Mouse (Mus musculus) ovary, adult 18-20 months (tissue): ENCODE data around the gene Hrnr.

Source experiments
- DNase-seq: peaks from one replicate; pipeline ENCODE4 v3.0.0; 2022; ENCODE audit warnings: low spot score, mixed read lengths

Hrnr gene

DNA sequence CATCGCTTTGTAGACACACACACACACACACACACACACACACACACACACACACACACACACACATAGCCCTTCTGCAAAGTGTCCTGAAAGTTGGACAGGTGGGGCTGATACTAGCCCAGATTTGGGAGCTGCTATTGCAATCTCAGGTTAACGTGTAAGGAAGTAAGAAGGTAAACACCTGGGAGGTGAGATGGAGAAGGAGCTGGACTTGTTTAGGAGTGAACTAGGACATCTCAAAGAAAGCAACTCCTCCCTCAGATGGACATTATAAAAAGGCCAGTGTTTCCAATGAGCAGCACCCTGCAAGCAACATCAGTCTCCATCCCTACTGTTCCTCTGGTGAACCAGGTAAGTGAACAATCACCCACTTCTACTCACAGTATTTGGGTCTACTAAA lies at the start of gene Hrnr:
Hrnr (plus strand) TSS at position 301 of the 400 bp plus-strand sequence.
- DNase-seq = no peak

DNA sequence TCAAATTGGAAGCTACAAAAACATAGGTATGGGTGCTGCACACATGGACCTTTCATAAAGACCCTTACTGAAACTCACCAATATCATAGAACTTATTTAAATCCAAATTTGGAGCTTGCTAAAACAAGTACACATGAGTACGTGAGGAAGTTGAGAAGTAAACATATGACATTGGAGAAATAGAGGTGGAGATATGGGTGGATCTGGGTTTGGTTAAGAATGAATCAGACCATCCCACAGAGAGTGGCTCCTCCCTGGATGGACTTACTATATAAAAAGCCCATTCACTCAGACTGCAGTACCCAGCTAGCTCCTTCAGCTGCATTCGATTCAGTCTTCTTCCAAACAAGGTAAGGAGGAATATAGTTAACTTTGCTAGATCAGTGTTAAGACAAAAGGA lies 46.3 kb upstream of the Hrnr start, which contains the start of gene Flg:
Flg (plus strand) TSS at position 301 of the 400 bp plus-strand sequence.
- no peak for DNase-seq

DNA sequence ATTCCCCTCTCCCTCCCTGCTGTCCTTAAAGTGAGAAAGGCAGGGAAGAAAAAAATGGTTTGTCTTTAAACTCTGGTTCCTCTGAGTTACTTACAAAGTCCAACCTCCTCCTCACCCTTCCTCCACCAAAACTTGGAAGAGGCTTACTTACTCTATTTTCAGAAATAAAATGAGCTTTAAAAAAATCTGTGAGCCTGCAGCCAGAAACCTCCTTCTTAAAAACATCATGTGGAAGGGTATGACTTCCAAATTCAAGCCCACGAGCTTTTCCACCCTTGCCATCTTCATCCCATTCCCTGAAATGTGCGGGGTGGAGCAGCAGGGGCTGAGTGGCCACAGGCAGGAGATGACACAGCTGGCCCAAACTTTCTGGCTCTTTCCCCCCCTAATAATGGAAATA lies 22.0 kb upstream of the Hrnr start:
- no peak for DNase-seq

DNA sequence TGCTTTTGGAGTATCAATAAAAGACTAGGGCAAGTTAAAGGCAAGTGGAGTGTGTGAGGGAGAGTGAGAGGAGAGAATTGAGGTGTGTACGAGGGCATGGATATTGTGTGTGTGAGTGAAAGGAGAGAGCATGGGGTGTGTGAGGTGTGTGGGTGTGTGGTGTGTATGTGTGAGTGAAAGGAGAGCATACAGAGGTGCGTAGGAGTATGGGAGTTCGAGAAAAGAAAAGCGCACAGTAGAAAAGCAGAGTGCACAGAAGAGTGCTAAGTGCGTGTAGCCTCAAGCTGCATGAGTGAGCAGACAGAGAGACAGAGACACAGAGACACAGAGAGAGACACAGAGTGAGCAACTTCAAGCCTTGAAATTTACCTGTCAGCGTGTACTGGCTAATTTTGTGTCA lies 19.7 kb upstream of the Hrnr start:
- no peak for DNase-seq

DNA sequence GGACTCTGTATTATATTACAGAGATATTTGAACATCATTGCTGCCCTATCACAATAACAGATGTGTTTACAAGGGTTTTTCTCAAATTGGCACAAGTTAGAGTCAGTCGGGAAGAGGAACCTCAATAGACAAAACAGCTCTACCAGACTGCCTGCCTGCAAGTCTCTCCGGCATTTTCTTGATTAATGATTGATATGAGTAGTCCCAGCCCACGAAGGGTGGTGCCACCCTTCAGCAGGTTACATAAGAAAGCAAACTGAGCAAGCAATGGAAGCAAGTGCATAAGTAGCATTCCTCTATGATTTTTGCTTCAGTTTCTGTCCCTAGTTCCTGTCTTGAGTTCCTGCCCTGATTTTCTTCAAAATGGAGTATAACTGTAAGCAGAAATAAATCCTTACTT lies 17.7 kb upstream of the Hrnr start:
- no peak for DNase-seq

DNA sequence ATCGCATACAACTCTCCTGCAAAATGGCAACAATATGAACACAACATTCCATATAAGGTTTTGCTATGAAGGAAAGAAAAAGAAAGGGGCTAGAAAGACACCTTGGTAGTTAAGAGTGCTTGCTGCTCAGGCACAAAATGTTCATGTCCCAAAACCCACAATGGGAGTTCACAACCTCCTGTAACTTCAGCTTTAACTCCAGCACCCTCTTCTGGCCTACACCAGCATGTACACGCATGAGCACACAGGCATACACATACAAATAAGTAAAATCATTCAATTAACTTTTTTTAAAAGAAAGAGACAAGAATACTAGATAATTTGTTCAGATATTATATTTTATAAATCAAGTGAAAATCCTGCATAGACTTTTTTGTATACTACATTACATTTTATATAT lies 13.4 kb upstream of the Hrnr start:
- no peak for DNase-seq

DNA sequence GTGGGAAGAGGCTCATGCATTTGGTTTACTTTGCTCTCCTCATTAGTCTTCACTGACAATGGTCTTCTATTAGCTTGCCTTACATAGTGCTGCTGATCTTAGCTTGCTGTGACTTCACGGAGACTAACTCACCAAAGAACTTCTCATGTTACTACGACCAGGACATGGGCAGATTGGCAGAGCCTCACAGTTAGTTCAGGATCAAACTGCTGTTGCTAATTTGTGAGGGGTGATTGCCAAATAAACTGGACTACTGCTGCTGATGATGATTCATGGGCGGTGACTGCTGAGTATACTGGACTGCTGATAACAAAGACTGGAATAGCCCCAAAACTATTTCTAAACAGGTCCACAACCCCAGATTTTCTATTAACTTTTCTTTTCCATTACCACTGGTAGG lies 8.2 kb upstream of the Hrnr start:
- no peak for DNase-seq

DNA sequence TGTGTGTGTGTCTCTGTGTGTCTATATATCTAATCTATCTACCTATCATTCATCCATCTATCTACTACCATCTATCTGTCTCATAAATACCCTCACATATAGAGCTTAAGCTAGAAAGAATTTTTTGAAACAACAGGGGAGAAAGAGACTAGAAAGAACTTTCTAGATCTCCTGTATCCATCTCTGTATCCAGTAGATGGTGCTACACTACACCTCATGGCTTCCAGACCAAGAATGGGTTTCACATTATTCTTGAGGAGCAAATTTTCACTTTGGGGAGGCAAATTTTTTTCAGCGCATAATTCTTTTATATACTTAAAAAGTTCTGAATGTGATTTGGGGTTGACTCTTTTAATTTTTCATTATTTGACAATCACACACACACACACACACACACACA lies 5.2 kb upstream of the Hrnr start:
- DNase-seq = no peak

DNA sequence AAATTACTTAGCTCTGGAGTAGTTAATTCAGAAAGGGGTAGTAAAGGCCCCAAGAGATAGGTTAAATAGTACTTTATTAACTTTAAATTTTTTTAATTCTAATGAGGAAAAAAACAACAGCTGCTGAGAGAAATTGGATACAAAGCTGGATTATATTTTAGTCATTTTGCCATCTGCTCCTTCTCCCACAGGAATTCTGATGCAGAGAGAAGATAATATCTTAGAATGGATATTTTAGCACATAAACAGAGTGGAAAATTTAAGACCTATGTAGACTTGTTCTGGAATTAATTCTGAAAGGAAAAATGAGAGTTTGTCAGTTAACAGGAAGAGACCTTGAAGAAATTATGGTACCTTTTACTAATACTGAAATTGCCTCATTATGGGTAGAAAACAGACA lies 18.2 kb downstream of the Hrnr start:
- DNase-seq = no peak

DNA sequence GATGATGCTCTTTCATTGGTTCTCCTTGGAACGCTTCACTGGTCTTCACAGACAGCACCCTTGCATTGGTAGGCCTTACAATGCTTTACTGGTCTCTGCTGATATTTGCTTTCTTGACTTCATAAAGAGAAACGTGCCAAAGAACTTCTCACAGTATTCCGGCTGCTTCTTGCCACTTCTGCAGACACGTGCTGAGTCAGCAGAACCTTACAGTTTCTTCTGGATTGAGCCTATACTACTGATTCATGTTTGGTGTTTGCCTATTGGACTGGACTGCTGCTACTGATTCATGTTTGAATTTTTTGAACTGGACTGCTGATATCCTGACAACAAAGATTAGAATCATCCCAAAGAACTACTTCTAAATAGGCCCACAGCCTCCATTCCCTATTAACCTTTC lies 20.5 kb downstream of the Hrnr start:
- no peak for DNase-seq

DNA sequence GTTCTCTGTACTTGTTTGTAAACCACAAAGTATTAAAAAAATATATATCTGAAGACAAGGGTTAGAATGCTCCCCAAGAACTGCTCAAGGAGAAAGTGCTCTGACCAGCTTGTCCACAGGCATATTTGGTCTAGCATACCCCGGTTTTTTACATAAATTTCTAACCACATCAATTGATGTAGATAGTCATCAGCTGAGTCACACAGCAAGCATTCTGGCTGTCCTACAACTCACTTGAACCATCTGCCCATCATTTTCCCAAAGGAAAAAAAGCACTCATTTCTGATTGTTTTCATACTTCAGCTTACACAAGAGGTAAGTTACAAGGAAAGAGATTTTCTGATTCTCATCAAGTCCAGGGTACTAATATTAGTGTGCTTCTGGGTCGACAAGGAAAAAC lies 27.3 kb downstream of the Hrnr start:
- no peak for DNase-seq

DNA sequence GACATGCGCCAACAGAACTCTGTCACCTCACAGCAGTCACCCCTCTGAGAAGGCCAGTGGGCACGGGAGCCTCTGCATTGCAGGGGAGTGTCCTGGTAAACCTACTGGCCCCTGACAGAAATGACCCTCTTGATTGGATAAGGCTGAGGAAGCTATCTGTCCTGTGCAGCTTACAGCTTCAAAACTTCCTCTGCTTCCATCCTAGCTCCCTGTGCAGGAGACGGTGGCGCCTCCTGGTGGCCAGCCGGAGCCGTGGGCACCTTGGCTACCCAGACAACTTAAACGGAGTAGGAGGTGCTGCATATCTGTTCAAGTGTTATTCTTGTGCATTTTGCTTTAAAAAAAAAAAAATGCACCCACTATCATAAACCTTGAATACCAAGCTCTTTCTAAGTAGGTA lies 40.5 kb downstream of the Hrnr start:
- DNase-seq = peak; percentile 19

DNA sequence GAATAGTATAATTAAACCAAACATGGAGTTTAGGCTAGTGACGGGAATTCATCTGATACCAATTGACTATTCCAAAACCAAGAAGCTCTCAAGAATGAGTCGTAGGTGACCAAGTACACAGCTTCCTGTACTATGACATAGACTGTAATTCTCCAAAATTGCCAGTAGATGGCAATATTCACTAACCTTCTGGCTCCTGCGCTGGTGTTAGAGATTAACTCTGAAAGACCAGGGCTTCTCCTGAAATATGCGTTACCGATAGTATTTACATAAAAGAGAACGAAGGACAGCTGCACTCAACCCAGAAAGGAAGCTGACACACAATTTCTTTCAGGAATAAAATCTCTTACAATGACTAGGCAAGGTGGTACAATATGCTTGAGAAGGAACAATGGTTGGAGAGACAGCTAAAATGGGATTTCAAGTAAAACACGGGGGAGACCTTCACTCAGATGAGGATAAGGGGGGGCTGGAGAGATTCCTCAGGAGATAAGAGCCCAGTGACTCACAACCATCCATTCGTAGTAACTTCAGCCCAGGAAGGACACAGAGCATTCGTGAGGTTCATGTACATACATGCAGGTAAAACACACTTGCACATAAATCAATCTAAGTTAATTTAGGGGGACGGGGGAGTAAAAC lies 42.5 kb downstream of the Hrnr start:
- no peak for DNase-seq

DNA sequence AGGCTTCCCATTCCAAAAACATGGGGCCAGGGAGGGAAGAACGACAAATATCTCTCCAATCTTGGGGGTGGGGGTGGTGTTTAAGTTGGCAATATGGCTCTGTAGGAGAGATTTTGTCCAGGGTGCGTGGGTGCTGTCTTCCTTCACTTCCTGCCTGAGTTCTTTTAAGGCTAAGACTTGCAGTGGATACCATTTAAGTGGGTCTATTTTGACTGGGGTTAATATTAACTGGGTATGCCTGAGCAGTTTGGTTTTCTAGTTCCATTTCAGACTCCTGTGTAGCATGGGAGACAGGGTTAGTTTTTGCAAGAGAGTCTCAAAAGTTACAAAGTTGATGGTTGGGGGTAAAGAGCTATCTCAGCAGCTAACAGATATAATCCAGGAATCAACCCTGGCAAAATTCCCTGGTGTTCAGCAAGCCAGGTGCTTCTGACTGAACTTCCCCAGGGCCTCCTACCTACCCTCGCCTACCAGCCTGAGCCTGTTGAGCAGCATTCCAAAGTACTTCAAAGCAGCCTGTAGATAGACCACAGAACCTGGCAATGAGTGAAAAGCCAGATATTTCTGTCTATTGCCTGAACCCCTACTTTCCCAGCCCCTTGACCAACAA lies 47.5 kb downstream of the Hrnr start:
- no peak for DNase-seq

DNA sequence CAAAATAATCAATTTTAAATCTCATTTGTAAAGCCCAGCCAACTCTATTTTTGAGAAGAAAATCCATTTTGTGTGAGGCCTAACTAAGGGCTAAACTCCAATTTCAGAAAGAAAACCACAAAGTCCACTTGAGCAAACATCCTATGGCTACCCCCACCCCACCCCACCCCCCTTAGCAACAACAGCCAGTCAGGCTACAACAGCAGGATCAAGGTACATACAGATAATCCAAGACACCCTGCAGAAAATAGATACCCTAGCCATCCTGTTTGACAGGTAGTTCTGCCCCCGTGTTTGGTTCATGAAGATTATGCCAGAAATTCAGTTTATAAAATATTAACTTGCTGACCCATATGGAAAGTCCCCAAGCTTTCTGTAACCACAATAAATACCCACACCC lies 48.6 kb downstream of the Hrnr start:
- DNase-seq = no peak

DNA sequence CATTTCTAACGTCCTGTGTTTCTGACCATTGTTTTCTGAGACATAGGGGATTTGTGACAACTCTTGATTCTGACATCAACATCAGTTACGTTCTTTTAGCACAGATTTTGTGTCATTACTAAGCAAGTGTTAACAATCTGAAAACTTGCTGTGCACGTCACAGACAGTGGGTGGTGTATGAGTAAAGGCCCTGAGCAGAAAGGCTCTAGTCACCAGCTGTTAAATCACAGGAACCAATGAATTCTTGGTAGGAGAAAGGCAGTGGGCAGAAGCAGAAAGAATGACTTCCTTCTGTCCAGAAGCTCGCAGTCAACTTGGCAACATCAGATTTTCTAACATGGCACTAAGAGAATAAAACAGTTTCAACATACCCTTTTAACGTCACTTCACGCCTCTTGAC lies 53.9 kb downstream of the Hrnr start:
- DNase-seq = no peak

DNA sequence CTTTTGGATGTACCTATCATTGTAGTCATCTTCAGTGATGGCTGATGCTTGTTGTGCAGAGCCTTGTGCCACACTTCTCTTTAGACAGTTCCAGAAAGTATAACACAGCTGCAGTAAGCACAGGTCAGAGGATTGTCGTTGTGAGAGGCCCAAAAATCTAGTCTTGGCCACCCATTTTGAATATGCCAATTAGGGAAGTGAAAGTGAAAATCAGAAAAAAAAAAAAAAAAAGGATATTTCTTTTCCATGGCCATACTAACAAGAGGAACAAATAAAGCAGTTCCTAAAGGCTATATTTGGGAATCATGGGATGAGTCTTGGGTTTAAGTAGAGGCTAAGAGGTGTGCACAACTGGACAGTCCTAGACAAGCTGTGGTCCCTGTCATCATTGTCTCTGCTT lies 55.6 kb downstream of the Hrnr start:
- no peak for DNase-seq

DNA sequence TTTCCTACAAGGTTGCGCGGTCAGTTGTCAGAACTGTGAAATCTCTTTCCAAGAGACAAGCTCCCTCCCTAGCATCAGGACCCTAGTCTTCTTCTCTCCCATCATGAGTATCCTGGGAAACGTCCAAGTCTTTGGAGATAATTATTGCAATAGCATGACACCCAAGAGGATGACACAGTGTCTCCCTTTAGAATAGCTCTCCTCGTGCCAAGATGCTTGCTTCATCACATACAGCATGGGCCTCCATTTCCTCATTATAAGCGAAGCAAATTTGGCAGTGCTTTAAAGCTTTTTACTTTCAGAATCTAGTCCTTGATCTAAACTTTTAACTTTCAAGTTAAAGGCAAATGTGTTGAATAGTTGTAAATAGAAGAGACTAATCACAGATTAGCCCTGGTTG lies 56.1 kb downstream of the Hrnr start:
- DNase-seq = no peak

DNA sequence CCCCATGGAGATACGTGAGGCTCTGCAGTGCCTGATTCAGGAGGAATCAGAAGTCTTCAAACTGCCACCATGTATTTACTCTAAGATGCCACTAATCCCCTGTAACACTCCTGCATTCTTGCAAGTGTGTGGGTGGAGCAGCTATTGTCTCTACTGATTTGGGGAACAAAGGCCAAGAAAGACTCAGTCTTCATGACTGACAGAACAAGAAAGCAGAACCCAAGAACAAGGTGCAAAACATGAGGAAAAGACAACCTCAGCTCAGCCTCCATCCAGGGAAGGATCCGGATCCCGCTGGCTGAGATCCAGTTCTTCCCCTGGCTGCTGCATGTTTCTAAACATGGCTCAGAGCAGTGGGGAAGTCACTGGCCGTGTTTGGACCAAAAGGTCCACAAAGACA lies 58.6 kb downstream of the Hrnr start:
- DNase-seq = no peak
